Mouse (Mus musculus): ENCODE measurements at regions not wholly inside any gene's neighbourhood (a gene's known extent, or its start where the extent isn't known, plus 50 kb on each side); places are given as distances from the start of the nearest gene placed in this dataset.

DNA sequence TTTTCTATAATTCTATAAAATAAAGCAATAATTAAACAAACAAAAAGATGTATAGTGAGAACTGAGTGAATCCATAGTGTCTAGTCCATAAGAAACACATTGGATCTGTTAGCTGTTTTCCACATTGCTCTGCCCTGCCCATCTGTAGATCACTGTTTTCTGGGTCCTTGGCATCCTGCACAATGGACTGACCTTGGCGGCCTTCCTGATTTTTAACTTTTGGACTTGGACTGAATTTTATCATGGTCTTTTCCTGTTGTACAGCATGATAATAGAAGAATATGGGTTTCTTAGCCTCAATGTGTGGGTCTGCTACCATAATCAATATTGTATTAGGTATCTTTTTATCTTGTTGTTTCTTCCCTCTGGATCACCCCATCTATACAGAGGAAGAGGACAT, 456.0 kb downstream of the 1810013L24Rik start:
- Histone ChIP-seq H3K79me2 (ENCODE audit: control insufficient read depth, insufficient read depth) (no peaks in the 10 kb centered on the region), H3K36me3 (ENCODE audit: control insufficient read depth, insufficient read depth) (no peaks in the 10 kb centered on the region), H3ac (ENCODE audit: control insufficient read depth, insufficient read length, low read depth) (no peak overlapping the region), H3K79me3 (ENCODE audit: low read depth) (no peaks in the 10 kb centered on the region), H3K4me3 (ENCODE audit: insufficient read depth, poor library complexity, severe bottlenecking) (no peak overlapping the region), H3K27me3 (ENCODE audit: control insufficient read depth, insufficient read depth, insufficient read length) (no peaks in the 10 kb centered on the region)
- TF ChIP-seq CTCF (IDR thresholded peaks at IDR 0.05; ENCODE audit: control insufficient read depth, insufficient read depth, insufficient read length) (no peak), FOSL1 (IDR thresholded peaks at IDR 0.05; ENCODE audit: insufficient read depth, low read length, poor library complexity, severe bottlenecking) (no peak), MYOD1 (IDR thresholded peaks at IDR 0.05; ENCODE audit: control insufficient read depth, insufficient read length, low read depth) (no peak), MYOG (IDR thresholded peaks at IDR 0.05; ENCODE audit: control insufficient read depth, extremely low read depth, insufficient read length) (no peak), CEBPB (IDR thresholded peaks at IDR 0.05; ENCODE audit: low read depth) (no peak), USF1 (IDR thresholded peaks at IDR 0.05; ENCODE audit: low read depth) (no peak), MAX (IDR thresholded peaks at IDR 0.05) (no peak)

DNA sequence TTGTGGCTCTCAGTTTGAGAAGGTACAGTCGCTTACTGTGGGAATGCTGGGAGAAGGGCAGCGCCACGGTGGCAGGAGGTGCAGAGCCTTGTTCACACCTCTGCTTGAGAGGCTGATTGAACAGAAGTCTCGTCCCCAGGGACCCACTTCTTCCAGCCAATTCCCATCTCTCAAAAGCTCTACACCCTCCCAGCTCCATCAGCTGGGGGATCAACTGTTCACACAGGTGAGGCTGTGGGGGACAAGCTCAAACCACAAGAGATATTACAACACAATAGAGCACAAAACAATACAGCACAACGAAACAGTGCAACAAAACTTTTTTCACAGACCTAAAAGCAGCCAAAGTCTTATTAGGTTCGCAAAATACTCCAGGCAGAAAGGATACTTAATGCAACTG, 457.7 kb downstream of the 1810013L24Rik start:
- no peaks in the 10 kb centered on the region for H3K27me3 ChIP-seq (ENCODE audit: control insufficient read depth, insufficient read depth, insufficient read length)
- no peak overlapping the region for H3K4me3 ChIP-seq (ENCODE audit: insufficient read depth, poor library complexity, severe bottlenecking)
- no peak overlapping the region for H3ac ChIP-seq (ENCODE audit: control insufficient read depth, insufficient read length, low read depth)
- H3K79me3 ChIP-seq (ENCODE audit: low read depth): no peaks in the 10 kb centered on the region
- no peaks in the 10 kb centered on the region for H3K79me2 ChIP-seq (ENCODE audit: control insufficient read depth, insufficient read depth)
- TF ChIP-seq MYOG (IDR thresholded peaks at IDR 0.05; ENCODE audit: control insufficient read depth, extremely low read depth, insufficient read length) (no peak), MAX (IDR thresholded peaks at IDR 0.05) (no peak), MYOD1 (IDR thresholded peaks at IDR 0.05; ENCODE audit: control insufficient read depth, insufficient read length, low read depth) (no peak), CEBPB (IDR thresholded peaks at IDR 0.05; ENCODE audit: low read depth) (no peak), FOSL1 (IDR thresholded peaks at IDR 0.05; ENCODE audit: insufficient read depth, low read length, poor library complexity, severe bottlenecking) (no peak), CTCF (IDR thresholded peaks at IDR 0.05; ENCODE audit: control insufficient read depth, insufficient read depth, insufficient read length) (no peak), USF1 (IDR thresholded peaks at IDR 0.05; ENCODE audit: low read depth) (no peak)
- no peaks in the 10 kb centered on the region for H3K36me3 ChIP-seq (ENCODE audit: control insufficient read depth, insufficient read depth)

DNA sequence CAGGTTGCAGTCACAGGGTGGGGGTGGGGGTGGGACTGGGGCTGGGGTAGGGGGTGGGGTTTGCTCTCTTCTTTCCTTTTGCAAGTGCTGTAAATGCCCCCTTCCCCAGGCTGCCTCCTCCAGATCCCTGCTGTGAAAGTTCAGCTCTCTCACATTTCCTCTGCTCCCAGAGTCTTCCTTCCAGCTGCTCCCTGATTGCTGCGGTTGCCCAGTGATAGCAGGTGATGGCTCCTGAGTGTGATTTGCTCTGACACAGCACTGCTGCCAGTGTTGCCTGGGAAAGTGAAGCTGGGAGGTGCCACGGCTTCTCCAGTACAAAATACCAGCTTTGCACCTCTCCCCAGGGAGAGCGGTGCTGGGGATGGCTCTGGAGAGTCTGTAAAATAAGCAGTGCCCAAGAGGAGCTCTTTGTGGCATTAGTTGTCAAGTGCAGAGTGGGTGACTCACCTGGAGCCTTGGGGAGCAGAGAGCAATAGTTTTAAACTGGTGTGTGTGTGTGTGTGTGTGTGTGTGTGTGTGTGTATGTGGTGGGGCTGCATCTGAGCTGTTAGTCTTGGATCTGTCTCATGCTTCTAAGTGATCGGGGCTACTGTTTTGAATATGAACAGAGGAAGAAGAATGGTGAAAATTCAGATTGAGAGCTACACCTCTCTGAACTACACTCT, 461.6 kb downstream of the 1810013L24Rik start:
- TF ChIP-seq FOSL1 (IDR thresholded peaks at IDR 0.05; ENCODE audit: insufficient read depth, low read length, poor library complexity, severe bottlenecking): no peak

DNA sequence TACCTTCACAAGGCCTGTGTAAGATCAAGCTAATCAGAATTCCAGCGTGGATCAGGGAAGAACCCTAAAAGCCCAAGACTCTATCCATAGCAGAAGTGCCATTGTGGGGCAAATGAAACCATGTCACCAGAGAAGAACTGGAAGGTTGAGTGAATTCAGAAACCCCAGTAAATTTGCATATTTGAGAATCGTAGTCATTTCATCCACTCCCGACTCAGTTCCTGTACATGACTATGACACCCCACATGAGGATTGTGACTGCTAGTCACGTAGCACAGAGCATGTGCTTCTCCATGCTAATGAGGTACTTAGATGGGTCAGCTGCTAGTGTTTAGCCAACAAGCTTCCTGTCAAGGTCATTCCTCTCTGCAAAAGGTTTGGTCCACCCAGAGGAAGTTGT, 473.2 kb downstream of the 1810013L24Rik start:
- no peak overlapping the region for H3K4me3 ChIP-seq (ENCODE audit: insufficient read depth, poor library complexity, severe bottlenecking)
- H3K79me2 ChIP-seq (ENCODE audit: control insufficient read depth, insufficient read depth): no peaks in the 10 kb centered on the region
- H3ac ChIP-seq (ENCODE audit: control insufficient read depth, insufficient read length, low read depth): no peak overlapping the region
- no peak for TF ChIP-seq MYOG (IDR thresholded peaks at IDR 0.05; ENCODE audit: control insufficient read depth, extremely low read depth, insufficient read length)
- TF ChIP-seq MYOD1 (IDR thresholded peaks at IDR 0.05; ENCODE audit: control insufficient read depth, insufficient read length, low read depth): no peak
- no peak for TF ChIP-seq USF1 (IDR thresholded peaks at IDR 0.05; ENCODE audit: low read depth)
- TF ChIP-seq CEBPB (IDR thresholded peaks at IDR 0.05; ENCODE audit: low read depth): no peak
- no peak for TF ChIP-seq FOSL1 (IDR thresholded peaks at IDR 0.05; ENCODE audit: insufficient read depth, low read length, poor library complexity, severe bottlenecking)
- TF ChIP-seq CTCF (IDR thresholded peaks at IDR 0.05; ENCODE audit: control insufficient read depth, insufficient read depth, insufficient read length): no peak
- no peak for TF ChIP-seq MAX (IDR thresholded peaks at IDR 0.05)
- H3K36me3 ChIP-seq (ENCODE audit: control insufficient read depth, insufficient read depth): no peaks in the 10 kb centered on the region
- no peaks in the 10 kb centered on the region for H3K79me3 ChIP-seq (ENCODE audit: low read depth)
- no peaks in the 10 kb centered on the region for H3K27me3 ChIP-seq (ENCODE audit: control insufficient read depth, insufficient read depth, insufficient read length)

More for the DNA sequence above, 461.6 kb downstream of the 1810013L24Rik start:
- no peaks in the 10 kb centered on the region for H3K36me3 ChIP-seq (ENCODE audit: control insufficient read depth, insufficient read depth)
- no peaks in the 10 kb centered on the region for H3K27me3 ChIP-seq (ENCODE audit: control insufficient read depth, insufficient read depth, insufficient read length)
- H3K4me3 ChIP-seq (ENCODE audit: insufficient read depth, poor library complexity, severe bottlenecking): no peak overlapping the region
- H3K79me2 ChIP-seq (ENCODE audit: control insufficient read depth, insufficient read depth): no peaks in the 10 kb centered on the region
- H3ac ChIP-seq (ENCODE audit: control insufficient read depth, insufficient read length, low read depth): no peak overlapping the region
- no peaks in the 10 kb centered on the region for H3K79me3 ChIP-seq (ENCODE audit: low read depth)

DNA sequence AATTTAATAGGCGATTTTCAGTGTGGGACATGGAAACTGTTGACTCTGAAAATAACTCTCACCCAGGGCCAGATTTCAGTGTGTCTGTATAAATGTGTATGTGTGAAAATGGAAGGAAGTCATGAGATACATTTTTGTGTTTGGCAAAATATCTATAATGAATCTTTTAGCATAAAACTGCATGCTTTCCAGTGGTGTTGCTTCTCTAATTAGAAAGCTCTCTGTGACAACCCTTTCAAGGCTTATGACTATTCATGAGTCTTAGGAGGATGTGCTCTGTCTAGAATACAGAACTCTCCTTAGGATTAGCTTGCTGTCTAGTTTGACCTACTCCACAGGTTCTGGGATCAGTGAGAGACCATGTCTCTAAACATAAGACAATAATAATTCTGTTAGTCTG, 474.2 kb downstream of the 1810013L24Rik start:
- no peak for TF ChIP-seq USF1 (IDR thresholded peaks at IDR 0.05; ENCODE audit: low read depth)
- no peak for TF ChIP-seq CEBPB (IDR thresholded peaks at IDR 0.05; ENCODE audit: low read depth)
- no peak for TF ChIP-seq CTCF (IDR thresholded peaks at IDR 0.05; ENCODE audit: control insufficient read depth, insufficient read depth, insufficient read length)
- no peak for TF ChIP-seq MYOG (IDR thresholded peaks at IDR 0.05; ENCODE audit: control insufficient read depth, extremely low read depth, insufficient read length)
- no peak for TF ChIP-seq FOSL1 (IDR thresholded peaks at IDR 0.05; ENCODE audit: insufficient read depth, low read length, poor library complexity, severe bottlenecking)
- no peak for TF ChIP-seq MAX (IDR thresholded peaks at IDR 0.05)
- TF ChIP-seq MYOD1 (IDR thresholded peaks at IDR 0.05; ENCODE audit: control insufficient read depth, insufficient read length, low read depth): no peak
- Histone ChIP-seq H3ac (ENCODE audit: control insufficient read depth, insufficient read length, low read depth) (no peak overlapping the region), H3K36me3 (ENCODE audit: control insufficient read depth, insufficient read depth) (no peaks in the 10 kb centered on the region), H3K4me3 (ENCODE audit: insufficient read depth, poor library complexity, severe bottlenecking) (no peak overlapping the region), H3K79me2 (ENCODE audit: control insufficient read depth, insufficient read depth) (no peaks in the 10 kb centered on the region), H3K79me3 (ENCODE audit: low read depth) (no peaks in the 10 kb centered on the region), H3K27me3 (ENCODE audit: control insufficient read depth, insufficient read depth, insufficient read length) (no peaks in the 10 kb centered on the region)

DNA sequence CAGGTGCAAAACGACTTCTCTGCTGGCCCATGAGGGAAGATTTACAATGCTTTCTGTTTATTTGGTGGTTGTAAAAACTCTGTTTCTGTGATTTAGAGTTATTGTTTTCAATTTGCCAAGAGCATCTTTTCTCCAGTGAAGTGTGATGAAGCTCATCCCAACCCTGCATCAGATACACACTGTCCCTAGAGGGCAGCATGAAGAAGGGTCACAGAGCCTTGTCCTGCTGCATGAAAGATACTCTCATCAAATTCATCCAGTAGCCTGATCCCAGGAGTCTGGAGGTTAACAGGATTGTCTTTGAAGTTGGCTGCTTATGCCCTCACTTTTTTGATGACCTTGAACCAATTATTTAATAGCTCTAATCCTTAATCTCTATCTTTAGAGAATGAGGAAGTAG, 480.8 kb downstream of the 1810013L24Rik start:
- Histone ChIP-seq H3K36me3 (ENCODE audit: control insufficient read depth, insufficient read depth) (no peaks in the 10 kb centered on the region), H3ac (ENCODE audit: control insufficient read depth, insufficient read length, low read depth) (no peak overlapping the region), H3K4me3 (ENCODE audit: insufficient read depth, poor library complexity, severe bottlenecking) (no peak overlapping the region), H3K27me3 (ENCODE audit: control insufficient read depth, insufficient read depth, insufficient read length) (no peaks in the 10 kb centered on the region), H3K79me2 (ENCODE audit: control insufficient read depth, insufficient read depth) (no peaks in the 10 kb centered on the region), H3K79me3 (ENCODE audit: low read depth) (no peaks in the 10 kb centered on the region)
- no peak for TF ChIP-seq MYOG (IDR thresholded peaks at IDR 0.05; ENCODE audit: control insufficient read depth, extremely low read depth, insufficient read length)
- TF ChIP-seq MAX (IDR thresholded peaks at IDR 0.05): no peak
- no peak for TF ChIP-seq CTCF (IDR thresholded peaks at IDR 0.05; ENCODE audit: control insufficient read depth, insufficient read depth, insufficient read length)

Data from C2C12 (cell line).